Mouse (Mus musculus): Measurements from ENCODE around the gene Swt1. TPM values are rescaled to one million over a fixed set of nuclear protein-coding genes. Genes with fewer than 3 reads are reported as not detected.

The Swt1 gene
- polyA plus RNA-seq, 1 experiment from 2014 or later, result 31.9 TPM

DNA sequence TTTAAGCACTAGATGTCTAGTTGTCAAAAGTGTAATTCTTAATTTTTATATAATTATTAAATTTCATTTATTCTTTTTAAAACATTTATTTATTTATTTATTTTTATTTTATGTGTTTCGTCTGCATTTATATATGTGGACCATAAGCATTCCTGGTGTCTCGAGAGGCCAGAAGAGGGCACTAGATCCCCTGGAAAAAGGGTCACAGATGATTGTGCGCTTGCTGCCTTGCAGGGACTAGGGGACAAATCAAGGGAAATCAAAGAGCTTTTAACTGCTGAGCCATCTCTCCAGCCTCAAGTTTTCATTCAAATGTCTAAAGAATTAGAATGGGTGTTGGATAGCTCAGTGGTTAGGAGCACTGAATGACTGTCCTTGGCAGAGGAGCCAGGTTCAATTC lies 50.9 kb downstream of the Swt1 start:
- no peaks in the 10 kb centered on the region for H3K27me3 ChIP-seq (ENCODE audit: control insufficient read depth, insufficient read depth, low read length)
- H3K4me1 ChIP-seq (ENCODE audit: control insufficient read depth, insufficient read depth, low read length), result no peaks in the 10 kb centered on the region
- H3K36me3 ChIP-seq (ENCODE audit: control insufficient read depth, insufficient read depth, low read length), result no peaks in the 10 kb centered on the region; the same call in 1 of the 2 replicates
- no peak overlapping the region for H3K9ac ChIP-seq (replicated peaks; ENCODE audit: low read depth, low read length)
- ATAC-seq (ENCODE audit: insufficient number of reproducible peaks, insufficient read depth, low FRiP score, low read depth), result no peak
- WGBS, result 88% methylated on average over 3 of the region's 3 CpGs
- H3K27ac ChIP-seq (ENCODE audit: low read length), result no peak overlapping the region
- no peaks in the 10 kb centered on the region for H3K9me3 ChIP-seq (ENCODE audit: control insufficient read depth, low read depth, low read length)
- H3K4me3 ChIP-seq (ENCODE audit: low read depth, low read length), result no peak overlapping the region
- no peak overlapping the region for H3K4me2 ChIP-seq (replicated peaks; ENCODE audit: low read depth, low read length)

GRCm38 (mm10) chr1:151372823-151373222 lies 55.4 kb downstream of the Swt1 start:
- H3K4me2 ChIP-seq (replicated peaks; ENCODE audit: low read depth, low read length), result no peak overlapping the region
- H3K27me3 ChIP-seq (ENCODE audit: control insufficient read depth, insufficient read depth, low read length), result no peaks in the 10 kb centered on the region
- peaks cover 18% of the 10 kb centered on the region for H3K36me3 ChIP-seq (ENCODE audit: control insufficient read depth, insufficient read depth, low read length)
- no peaks in the 10 kb centered on the region for H3K4me1 ChIP-seq (ENCODE audit: control insufficient read depth, insufficient read depth, low read length)
- no peak overlapping the region for H3K4me3 ChIP-seq (ENCODE audit: low read depth, low read length)
- ATAC-seq (ENCODE audit: insufficient number of reproducible peaks, insufficient read depth, low FRiP score, low read depth), result no peak
- H3K27ac ChIP-seq (ENCODE audit: low read length), result no peak overlapping the region
- H3K9ac ChIP-seq (replicated peaks; ENCODE audit: low read depth, low read length), result no peak overlapping the region
- 85% methylated on average over 1 of the region's 1 CpGs for WGBS
- H3K9me3 ChIP-seq (ENCODE audit: control insufficient read depth, low read depth, low read length), result no peaks in the 10 kb centered on the region

GRCm38 (mm10) chr1:151371543-151371942 lies 56.7 kb downstream of the Swt1 start:
- Histone ChIP-seq H3K9ac (replicated peaks; ENCODE audit: low read depth, low read length) (no peak overlapping the region), H3K4me1 (ENCODE audit: control insufficient read depth, insufficient read depth, low read length) (no peaks in the 10 kb centered on the region), H3K27me3 (ENCODE audit: control insufficient read depth, insufficient read depth, low read length) (no peaks in the 10 kb centered on the region), H3K36me3 (ENCODE audit: control insufficient read depth, insufficient read depth, low read length) (peaks cover 21% of the 10 kb centered on the region), H3K4me2 (replicated peaks; ENCODE audit: low read depth, low read length) (no peak overlapping the region), H3K9me3 (ENCODE audit: control insufficient read depth, low read depth, low read length) (no peaks in the 10 kb centered on the region), H3K27ac (ENCODE audit: low read length) (no peak overlapping the region), H3K4me3 (ENCODE audit: low read depth, low read length) (no peak overlapping the region)
- WGBS, result 84% methylated on average over 5 of the region's 5 CpGs
- no peak for ATAC-seq (ENCODE audit: insufficient number of reproducible peaks, insufficient read depth, low FRiP score, low read depth)

DNA sequence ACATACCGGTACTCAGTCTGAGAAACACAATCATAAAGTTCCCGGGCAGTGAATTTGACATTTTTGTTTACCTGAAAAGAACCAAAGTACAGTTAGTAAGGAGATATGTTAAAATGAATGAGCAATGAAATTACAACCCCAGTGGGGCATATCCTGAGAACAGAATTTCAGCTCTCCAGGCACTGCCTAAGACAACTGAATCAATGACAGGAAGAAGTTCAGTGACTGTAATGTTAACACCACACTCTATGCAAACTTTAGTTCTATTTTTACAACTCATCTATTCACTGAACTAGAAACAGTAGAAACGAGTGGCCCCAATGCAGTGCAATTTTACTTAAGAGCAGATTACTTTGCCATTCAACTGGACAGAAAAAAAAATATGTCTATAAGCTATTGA lies 57.7 kb downstream of the Swt1 start:
- H3K4me2 ChIP-seq (replicated peaks; ENCODE audit: low read depth, low read length), result no peak overlapping the region
- H3K4me1 ChIP-seq (ENCODE audit: control insufficient read depth, insufficient read depth, low read length), result no peaks in the 10 kb centered on the region
- no peaks in the 10 kb centered on the region for H3K27me3 ChIP-seq (ENCODE audit: control insufficient read depth, insufficient read depth, low read length)
- H3K4me3 ChIP-seq (ENCODE audit: low read depth, low read length), result no peak overlapping the region
- no peak overlapping the region for H3K9ac ChIP-seq (replicated peaks; ENCODE audit: low read depth, low read length)
- no peak overlapping the region for H3K27ac ChIP-seq (ENCODE audit: low read length)
- H3K36me3 ChIP-seq (ENCODE audit: control insufficient read depth, insufficient read depth, low read length), result peaks cover 27% of the 10 kb centered on the region
- WGBS, result 88% methylated on average over 3 of the region's 3 CpGs
- ATAC-seq (ENCODE audit: insufficient number of reproducible peaks, insufficient read depth, low FRiP score, low read depth), result no peak
- H3K9me3 ChIP-seq (ENCODE audit: control insufficient read depth, low read depth, low read length), result no peaks in the 10 kb centered on the region

DNA sequence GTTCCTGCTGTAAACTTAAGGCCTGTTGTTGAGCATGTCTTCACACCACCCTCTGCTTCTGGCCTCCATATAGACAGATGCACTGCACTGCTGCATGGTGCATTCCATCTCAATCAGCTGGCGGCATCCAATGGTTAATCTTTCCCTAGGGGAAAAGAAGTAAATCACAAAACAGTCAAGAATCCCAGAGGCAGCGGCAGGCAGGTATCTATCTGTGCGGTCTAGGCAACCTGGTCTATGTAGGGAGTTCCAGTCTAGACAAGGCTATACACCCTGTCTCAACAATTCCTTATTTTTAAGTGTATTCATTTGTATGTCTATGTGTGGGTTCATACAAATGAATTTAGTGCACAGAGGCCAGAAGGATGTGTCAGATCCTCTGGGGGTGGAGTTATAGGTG lies 59.8 kb downstream of the Swt1 start:
- Histone ChIP-seq H3K4me3 (ENCODE audit: low read depth, low read length) (no peak overlapping the region), H3K9ac (replicated peaks; ENCODE audit: low read depth, low read length) (no peak overlapping the region)

GRCm38 (mm10) chr1:151367721-151368324 lies 60.4 kb downstream of the Swt1 start:
- Histone ChIP-seq H3K9me3 (ENCODE audit: control insufficient read depth, low read depth, low read length) (no peaks in the 10 kb centered on the region), H3K27ac (ENCODE audit: low read length) (no peak overlapping the region), H3K4me3 (ENCODE audit: low read depth, low read length) (no peak overlapping the region), H3K9ac (replicated peaks; ENCODE audit: low read depth, low read length) (no peak overlapping the region), H3K4me1 (ENCODE audit: control insufficient read depth, insufficient read depth, low read length) (no peaks in the 10 kb centered on the region), H3K27me3 (ENCODE audit: control insufficient read depth, insufficient read depth, low read length) (no peaks in the 10 kb centered on the region), H3K4me2 (replicated peaks; ENCODE audit: low read depth, low read length) (no peak overlapping the region), H3K36me3 (ENCODE audit: control insufficient read depth, insufficient read depth, low read length) (peaks cover 46% of the 10 kb centered on the region)
- WGBS, result 93% methylated on average over 5 of the region's 5 CpGs
- no peak for ATAC-seq (ENCODE audit: insufficient number of reproducible peaks, insufficient read depth, low FRiP score, low read depth)

More for the DNA sequence above, 59.8 kb downstream of the Swt1 start:
- Histone ChIP-seq H3K9me3 (ENCODE audit: control insufficient read depth, low read depth, low read length) (no peaks in the 10 kb centered on the region), H3K4me2 (replicated peaks; ENCODE audit: low read depth, low read length) (no peak overlapping the region), H3K36me3 (ENCODE audit: control insufficient read depth, insufficient read depth, low read length) (peaks cover 39% of the 10 kb centered on the region), H3K27ac (ENCODE audit: low read length) (no peak overlapping the region), H3K4me1 (ENCODE audit: control insufficient read depth, insufficient read depth, low read length) (no peaks in the 10 kb centered on the region), H3K27me3 (ENCODE audit: control insufficient read depth, insufficient read depth, low read length) (no peaks in the 10 kb centered on the region)
- ATAC-seq (ENCODE audit: insufficient number of reproducible peaks, insufficient read depth, low FRiP score, low read depth), result no peak
- 93% methylated on average over 3 of the region's 3 CpGs for WGBS

GRCm38 (mm10) chr1:151366944-151367605 lies 61.2 kb downstream of the Swt1 start:
- H3K4me1 ChIP-seq (ENCODE audit: control insufficient read depth, insufficient read depth, low read length), result no peaks in the 10 kb centered on the region
- no peaks in the 10 kb centered on the region for H3K27me3 ChIP-seq (ENCODE audit: control insufficient read depth, insufficient read depth, low read length)
- H3K9ac ChIP-seq (replicated peaks; ENCODE audit: low read depth, low read length), result no peak overlapping the region
- H3K36me3 ChIP-seq (ENCODE audit: control insufficient read depth, insufficient read depth, low read length), result peaks cover 53% of the 10 kb centered on the region
- 85% methylated on average over 8 of the region's 8 CpGs for WGBS
- no peaks in the 10 kb centered on the region for H3K9me3 ChIP-seq (ENCODE audit: control insufficient read depth, low read depth, low read length)
- H3K27ac ChIP-seq (ENCODE audit: low read length), result no peak overlapping the region
- no peak overlapping the region for H3K4me3 ChIP-seq (ENCODE audit: low read depth, low read length)
- no peak; the same call in 1 of the 2 replicates for ATAC-seq (ENCODE audit: insufficient number of reproducible peaks, insufficient read depth, low FRiP score, low read depth)
- no peak overlapping the region for H3K4me2 ChIP-seq (replicated peaks; ENCODE audit: low read depth, low read length)

GRCm38 (mm10) chr1:151359374-151359773 lies 68.9 kb downstream of the Swt1 start:
- 85% methylated on average over 3 of the region's 3 CpGs for WGBS
- Histone ChIP-seq H3K27me3 (ENCODE audit: control insufficient read depth, insufficient read depth, low read length) (no peaks in the 10 kb centered on the region), H3K9me3 (ENCODE audit: control insufficient read depth, low read depth, low read length) (no peaks in the 10 kb centered on the region), H3K4me2 (replicated peaks; ENCODE audit: low read depth, low read length) (no peak overlapping the region), H3K4me1 (ENCODE audit: control insufficient read depth, insufficient read depth, low read length) (no peaks in the 10 kb centered on the region), H3K36me3 (ENCODE audit: control insufficient read depth, insufficient read depth, low read length) (peaks cover 82% of the 10 kb centered on the region), H3K9ac (replicated peaks; ENCODE audit: low read depth, low read length) (no peak overlapping the region), H3K27ac (ENCODE audit: low read length) (no peak overlapping the region), H3K4me3 (ENCODE audit: low read depth, low read length) (no peak overlapping the region)
- ATAC-seq (ENCODE audit: insufficient number of reproducible peaks, insufficient read depth, low FRiP score, low read depth), result no peak

DNA sequence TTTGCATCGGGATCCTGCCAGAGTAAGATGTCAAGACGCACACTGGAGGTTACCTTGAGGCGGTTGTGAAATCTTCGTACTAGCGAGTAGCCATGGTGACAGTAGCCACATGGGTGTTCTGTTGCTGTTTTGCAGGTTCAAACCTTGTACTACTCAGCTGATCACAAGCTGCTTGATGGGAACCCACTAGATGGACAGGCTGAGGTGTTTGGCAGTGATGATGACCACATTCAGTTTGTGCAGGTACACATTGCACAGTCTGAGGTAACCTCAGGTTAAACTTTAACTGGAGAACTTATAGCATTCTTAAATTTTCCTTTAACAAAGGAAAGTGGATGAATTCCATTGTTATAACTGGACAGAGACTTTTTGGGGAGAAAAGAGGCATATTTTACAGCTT lies 72.3 kb downstream of the Swt1 start:
- Histone ChIP-seq H3K4me1 (ENCODE audit: control insufficient read depth, insufficient read depth, low read length) (no peaks in the 10 kb centered on the region), H3K4me2 (replicated peaks; ENCODE audit: low read depth, low read length) (no peak overlapping the region), H3K36me3 (ENCODE audit: control insufficient read depth, insufficient read depth, low read length) (peaks cover 89% of the 10 kb centered on the region), H3K9me3 (ENCODE audit: control insufficient read depth, low read depth, low read length) (no peaks in the 10 kb centered on the region), H3K27me3 (ENCODE audit: control insufficient read depth, insufficient read depth, low read length) (no peaks in the 10 kb centered on the region), H3K4me3 (ENCODE audit: low read depth, low read length) (no peak overlapping the region), H3K9ac (replicated peaks; ENCODE audit: low read depth, low read length) (no peak overlapping the region), H3K27ac (ENCODE audit: low read length) (no peak overlapping the region)
- WGBS, result 93% methylated on average over 5 of the region's 5 CpGs
- ATAC-seq (ENCODE audit: insufficient number of reproducible peaks, insufficient read depth, low FRiP score, low read depth), result no peak
